Comparison of ENCODE assay signal across 8 mouse cellular contexts in genomic region chr9:62368256-62368905, GRCm38 (mm10). TPM values are rescaled to one million over a fixed set of nuclear protein-coding genes. Genes with fewer than 3 reads are reported as not detected.
DNase-seq lines count a peak whose midpoint lies in the region; ATAC-seq and TF ChIP-seq lines count a peak whose summit lies in the region.

No protein-coding gene starts in this region.

- 0 out of 2 replicates have a peak, but pooled peaks cover 9% of the 10 kb centered on the region for H3K36me3 ChIP-seq in midbrain, embryonic 14.5 days (ENCODE audit: control insufficient read depth, insufficient read depth, low read length)
- no peaks in the 10 kb centered on the region; the same call in 1 of the 2 replicates for H3K36me3 ChIP-seq in midbrain, embryonic 15.5 days (replicated peaks)
- H3K36me3 ChIP-seq in intestine, embryonic 16.5 days (ENCODE audit: control insufficient read depth, insufficient read depth, low read length) = no peaks in the 10 kb centered on the region
- H3K36me3 ChIP-seq in stomach, postnatal 0 days (ENCODE audit: control insufficient read depth, insufficient read depth, low read length) = peaks cover under 1% of the 10 kb centered on the region; the same call in 1 of the 2 replicates

- H3K4me2 ChIP-seq in midbrain, embryonic 14.5 days (ENCODE audit: low read length) = no peak overlapping the region
- H3K4me2 ChIP-seq in midbrain, embryonic 15.5 days = no peak overlapping the region
- no peak overlapping the region for H3K4me2 ChIP-seq in intestine, embryonic 16.5 days (ENCODE audit: low read depth, low read length)
- H3K4me2 ChIP-seq in stomach, postnatal 0 days (replicated peaks; ENCODE audit: low read depth) = no peak overlapping the region

- H3K27ac ChIP-seq in midbrain, embryonic 14.5 days (replicated peaks; ENCODE audit: low read depth, low read length) = no peak overlapping the region
- no peak overlapping the region for H3K27ac ChIP-seq in midbrain, embryonic 15.5 days
- H3K27ac ChIP-seq in intestine, embryonic 16.5 days (ENCODE audit: low read length) = no peak overlapping the region
- H3K27ac ChIP-seq in stomach, postnatal 0 days (replicated peaks) = peak overlapping the region; percentile 65

- peaks cover 55% of the 10 kb centered on the region for H3K4me1 ChIP-seq in midbrain, embryonic 14.5 days (ENCODE audit: control insufficient read depth, insufficient read depth, low read length)
- H3K4me1 ChIP-seq in midbrain, embryonic 15.5 days = peaks cover 51% of the 10 kb centered on the region
- peaks cover 84% of the 10 kb centered on the region for H3K4me1 ChIP-seq in intestine, embryonic 16.5 days (ENCODE audit: control insufficient read depth, insufficient read depth, low read length)
- H3K4me1 ChIP-seq in stomach, postnatal 0 days (replicated peaks; ENCODE audit: control insufficient read depth, insufficient read depth) = peaks cover 15% of the 10 kb centered on the region

- H3K27me3 ChIP-seq in midbrain, embryonic 14.5 days (ENCODE audit: control insufficient read depth, insufficient read depth, low read length) = no peaks in the 10 kb centered on the region
- H3K27me3 ChIP-seq in midbrain, embryonic 15.5 days (replicated peaks) = no peaks in the 10 kb centered on the region
- H3K27me3 ChIP-seq in intestine, embryonic 16.5 days (replicated peaks; ENCODE audit: control insufficient read depth, insufficient read depth, low read length) = no peaks in the 10 kb centered on the region
- no peaks in the 10 kb centered on the region for H3K27me3 ChIP-seq in stomach, postnatal 0 days (ENCODE audit: control insufficient read depth, insufficient read depth, low read length)

- WGBS in midbrain, embryonic 14.5 days = 84% methylated on average over 6 of the region's 6 CpGs
- whole genome bisulfite sequencing in midbrain, embryonic 15.5 days = 82% methylated on average over 6 of the region's 6 CpGs
- whole genome bisulfite sequencing in intestine, embryonic 16.5 days = 76% methylated on average over 6 of the region's 6 CpGs
- WGBS in stomach, postnatal 0 days = 66% methylated on average over 6 of the region's 6 CpGs

- H3K9ac ChIP-seq in midbrain, embryonic 14.5 days (replicated peaks; ENCODE audit: low read length) = 0 out of 2 replicates have a peak overlapping the region, but pooled peaks have one; percentile 9
- H3K9ac ChIP-seq in midbrain, embryonic 15.5 days = no peak overlapping the region
- H3K9ac ChIP-seq in intestine, embryonic 16.5 days (ENCODE audit: low read depth, low read length) = 0 out of 2 replicates have a peak overlapping the region, but pooled peaks have one; percentile 17
- no peak overlapping the region for H3K9ac ChIP-seq in stomach, postnatal 0 days (ENCODE audit: low read length)

- 0 out of 2 replicates have a peak, but pooled peaks have one; percentile 26 for TF ChIP-seq CTCF in stomach, postnatal 0 days (IDR thresholded peaks at IDR 0.05; ENCODE audit: low read depth)

- H3K9me3 ChIP-seq in midbrain, embryonic 14.5 days (ENCODE audit: control insufficient read depth, low read length) = no peaks in the 10 kb centered on the region
- H3K9me3 ChIP-seq in midbrain, embryonic 15.5 days = no peaks in the 10 kb centered on the region
- no peaks in the 10 kb centered on the region for H3K9me3 ChIP-seq in intestine, embryonic 16.5 days (ENCODE audit: control insufficient read depth, low read length)
- no peaks in the 10 kb centered on the region for H3K9me3 ChIP-seq in stomach, postnatal 0 days (ENCODE audit: control insufficient read depth, low read length)

- no peak overlapping the region for H3K4me3 ChIP-seq in midbrain, embryonic 14.5 days (replicated peaks; ENCODE audit: low read depth, low read length)
- no peak overlapping the region for H3K4me3 ChIP-seq in midbrain, embryonic 15.5 days
- H3K4me3 ChIP-seq in intestine, embryonic 16.5 days (ENCODE audit: low read length) = no peak overlapping the region
- no peak overlapping the region for H3K4me3 ChIP-seq in stomach, postnatal 0 days (ENCODE audit: low read depth, low read length)

- peak; percentile 35 for DNase-seq in cerebellum, adult 8-10 months
- no peak for DNase-seq in cerebellum, adult 11 months
- DNase-seq in midbrain, embryonic 14.5 days = no peak
- DNase-seq in stomach, postnatal 0 days (ENCODE audit: low spot score) = no peak
- DNase-seq in thymus, postnatal 25 days = no peak
- DNase-seq in layer of hippocampus, postnatal 25 days (ENCODE audit: extremely low spot score in 1 of 2, low spot score in 1 of 2) = no peak

- no peak for ATAC-seq in midbrain, embryonic 14.5 days (ENCODE audit: low FRiP score, low TSS enrichment)
- ATAC-seq in midbrain, embryonic 15.5 days (replicated peaks) = no peak
- 0 out of 2 replicates have a peak, but pooled peaks have one; percentile 11 for ATAC-seq in intestine, embryonic 16.5 days
- peak; percentile 6; the same call in 1 of the 2 replicates for ATAC-seq in stomach, postnatal 0 days (ENCODE audit: low FRiP score, low TSS enrichment)

- no peak for TF ChIP-seq EP300 in stomach, postnatal 0 days (optimal IDR thresholded peaks at IDR 0.05)

RNA-seq across cellular contexts. Expression of gene Anp32a, which starts 27.3 kb away (rescaled TPM):
- polyA plus RNA-seq in midbrain, embryonic 14.5 days (2014; fragmentation: Nextera tagmentation; extraction: Ambion mirVana) = 81.0 and 82.1 TPM in 2 replicates
- polyA plus RNA-seq in midbrain, embryonic 15.5 days (2015; fragmentation: Nextera tagmentation; extraction: Ambion mirVana) = 103 and 107 TPM in 2 replicates
- polyA plus RNA-seq in intestine, embryonic 16.5 days (2015; fragmentation: Nextera tagmentation; extraction: Ambion mirVana) = 146 and 206 TPM in 2 replicates
- polyA plus RNA-seq in stomach, postnatal 0 days (2015; fragmentation: Nextera tagmentation; extraction: Ambion mirVana) = 67.9 and 89.9 TPM in 2 replicates
- 100 to 1,000 TPM; 285 to 296 TPM for total RNA-seq in layer of hippocampus, postnatal 25 days (2021)

Comparison
In these comparisons a context has a peak if more than half of its experiments do, and no peak if none do; other contexts are left out.
1. H3K9ac ChIP-seq: peak in midbrain, embryonic 14.5 days (single experiment) and intestine, embryonic 16.5 days (single experiment); none in midbrain, embryonic 15.5 days (single experiment) and stomach, postnatal 0 days (single experiment).
2. ATAC-seq: peak in intestine, embryonic 16.5 days (single experiment) and stomach, postnatal 0 days (single experiment); none in midbrain, embryonic 14.5 days (single experiment) and midbrain, embryonic 15.5 days (single experiment).